Mouse (Mus musculus) C2C12 (cell line): ENCODE data around the gene Pitx2.

Source experiments
- CTCF ChIP-seq: IDR thresholded peaks from one replicate; pipeline ENCODE4 v1.5.1; 2011; ENCODE audit not compliant: control insufficient read depth, insufficient read depth, insufficient read length
- MAX ChIP-seq: IDR thresholded peaks from one replicate; pipeline ENCODE4 v1.6.1; 2011; ENCODE audit warnings: mild to moderate bottlenecking, control low read depth
- USF1 ChIP-seq: IDR thresholded peaks from one replicate; pipeline ENCODE4 v1.6.1; 2011; ENCODE audit warnings: low read depth, mild to moderate bottlenecking, control low read depth, moderate library complexity

GRCm38 (mm10) chr3:129200501-129200890 lies 818 bp downstream of the Pitx2 start:
- TF ChIP-seq USF1 (no peak), MAX (no peak), CTCF (no peak)
